Mouse (Mus musculus): ENCODE results near the gene Mycbp.

Gene Mycbp

GRCm38 (mm10) chr4:123904333-123905125 lies at the start of gene Mycbp:
Gene Mycbp (plus strand): TSS chr4:123904832.
- peak; percentile 88 for DNase-seq (ENCODE audit: extremely low spot score, low read depth, low spot score)

DNA sequence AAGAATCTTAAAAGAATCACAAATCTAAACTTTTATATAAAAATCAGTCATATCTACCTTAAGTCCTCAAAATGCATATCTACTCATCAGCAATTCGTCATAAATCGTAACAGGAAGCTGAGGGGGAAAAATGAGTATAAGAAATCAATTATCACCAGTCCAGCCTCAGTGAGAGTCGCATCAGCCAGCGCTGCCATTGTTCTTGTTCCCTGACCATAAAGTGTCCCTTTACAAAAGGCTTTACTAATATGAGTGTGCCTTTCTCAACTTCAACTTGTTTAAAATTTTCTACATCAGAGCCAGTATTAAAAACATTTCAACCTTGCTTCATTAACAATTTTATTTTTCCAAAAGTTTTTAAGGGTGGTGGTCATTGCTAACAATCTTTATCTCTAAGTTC lies 47.7 kb upstream of the Mycbp start:
- no peak for DNase-seq (ENCODE audit: extremely low spot score, low read depth, low spot score)

DNA sequence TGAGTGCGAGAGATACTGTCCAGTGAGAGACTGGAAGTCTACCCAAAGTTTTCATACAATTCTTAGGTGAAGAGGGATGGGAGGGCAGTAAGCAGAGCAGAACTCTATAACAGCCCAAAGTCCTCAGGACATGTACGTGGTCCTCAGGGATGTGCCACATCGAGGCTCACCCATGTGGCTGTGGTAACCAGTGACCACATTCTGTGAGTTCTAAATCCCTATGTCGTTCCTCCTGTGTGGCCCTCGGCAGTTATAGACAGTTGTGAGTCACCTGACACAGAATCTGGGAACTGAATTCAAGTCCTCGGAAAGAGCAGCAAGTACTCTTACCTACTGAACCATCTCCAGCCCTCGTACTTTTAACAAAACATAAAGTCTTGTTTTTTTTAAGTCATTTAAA lies 46.5 kb upstream of the Mycbp start:
- no peak for DNase-seq (ENCODE audit: extremely low spot score, low read depth, low spot score)

DNA sequence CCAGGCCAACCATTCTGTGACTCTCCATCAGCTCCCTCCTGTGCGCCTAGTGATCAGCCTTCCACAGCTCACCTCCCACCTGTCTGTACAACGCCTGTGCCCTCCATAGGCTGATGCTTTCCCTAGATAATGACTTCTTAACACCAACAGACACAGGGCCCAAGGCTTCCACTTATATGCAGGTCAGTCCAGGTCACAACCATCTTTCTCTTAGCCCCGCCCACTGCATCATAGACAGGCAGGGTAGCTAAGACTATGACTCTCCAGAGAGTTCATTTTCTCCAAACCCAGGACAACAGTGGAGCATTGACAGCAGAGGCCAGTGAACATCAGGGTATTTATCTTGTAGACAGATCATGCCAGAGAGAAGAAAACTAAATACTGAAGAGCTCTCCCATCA lies 45.3 kb upstream of the Mycbp start, which contains the start of gene 4933427I04Rik:
4933427I04Rik (plus strand) TSS at position 301 of the 400 bp plus-strand sequence.
- DNase-seq (ENCODE audit: extremely low spot score, low read depth, low spot score) = no peak

DNA sequence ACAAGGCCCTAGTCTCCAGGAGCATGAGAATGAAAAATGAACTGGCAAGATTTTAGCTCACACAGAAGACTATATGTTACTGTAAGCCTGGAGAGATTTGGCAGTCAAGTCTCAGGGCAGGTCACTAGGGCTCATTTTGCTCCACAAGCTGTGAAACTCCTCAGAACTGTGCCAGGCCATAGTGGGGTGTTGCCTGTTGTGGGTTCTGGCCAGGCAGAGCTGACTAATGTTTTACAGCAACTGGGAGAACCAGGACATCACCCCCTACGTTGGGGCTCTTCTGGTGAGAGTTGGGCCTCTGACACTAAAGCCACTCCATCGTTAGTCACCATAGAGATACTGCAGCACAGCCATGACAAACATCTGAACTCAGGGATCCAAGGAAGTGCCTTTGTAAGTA lies 44.8 kb upstream of the Mycbp start:
- DNase-seq (ENCODE audit: extremely low spot score, low read depth, low spot score) = no peak

- DNase-seq (ENCODE audit: extremely low spot score, low read depth, low spot score) = no peak
Measured at GRCm38 (mm10) chr4:123860621-123861020, 44.0 kb upstream of the Mycbp start.

DNA sequence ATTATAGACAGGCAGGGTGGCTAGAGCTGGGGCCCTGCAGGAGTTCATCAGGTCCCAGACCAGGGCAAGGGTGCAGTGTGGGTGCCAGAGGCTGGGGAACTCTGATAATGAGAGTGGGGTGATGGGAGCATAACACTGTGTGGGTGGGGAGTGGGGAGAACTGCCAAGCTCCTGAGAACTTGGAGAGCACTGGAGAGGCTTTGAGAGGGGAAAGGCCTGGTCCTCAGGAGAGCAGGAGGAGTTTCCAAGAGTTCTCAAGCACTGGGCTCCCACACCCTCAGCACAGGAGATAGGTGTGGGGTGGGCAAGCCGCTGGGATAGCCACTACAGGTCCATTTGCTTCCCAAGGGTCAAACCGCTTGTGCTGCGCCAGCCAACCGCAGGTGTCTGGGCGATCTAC lies 10.9 kb upstream of the Mycbp start:
- DNase-seq (ENCODE audit: extremely low spot score, low read depth, low spot score) = no peak

- DNase-seq (ENCODE audit: extremely low spot score, low read depth, low spot score) = no peak
Measured at GRCm38 (mm10) chr4:123894295-123894694, 10.3 kb upstream of the Mycbp start.

- DNase-seq (ENCODE audit: extremely low spot score, low read depth, low spot score) = peak; percentile 37
Measured at GRCm38 (mm10) chr4:123898696-123899095, 5.9 kb upstream of the Mycbp start.

GRCm38 (mm10) chr4:123903432-123903831 lies 1.2 kb upstream of the Mycbp start:
- DNase-seq (ENCODE audit: extremely low spot score, low read depth, low spot score) = no peak

DNA sequence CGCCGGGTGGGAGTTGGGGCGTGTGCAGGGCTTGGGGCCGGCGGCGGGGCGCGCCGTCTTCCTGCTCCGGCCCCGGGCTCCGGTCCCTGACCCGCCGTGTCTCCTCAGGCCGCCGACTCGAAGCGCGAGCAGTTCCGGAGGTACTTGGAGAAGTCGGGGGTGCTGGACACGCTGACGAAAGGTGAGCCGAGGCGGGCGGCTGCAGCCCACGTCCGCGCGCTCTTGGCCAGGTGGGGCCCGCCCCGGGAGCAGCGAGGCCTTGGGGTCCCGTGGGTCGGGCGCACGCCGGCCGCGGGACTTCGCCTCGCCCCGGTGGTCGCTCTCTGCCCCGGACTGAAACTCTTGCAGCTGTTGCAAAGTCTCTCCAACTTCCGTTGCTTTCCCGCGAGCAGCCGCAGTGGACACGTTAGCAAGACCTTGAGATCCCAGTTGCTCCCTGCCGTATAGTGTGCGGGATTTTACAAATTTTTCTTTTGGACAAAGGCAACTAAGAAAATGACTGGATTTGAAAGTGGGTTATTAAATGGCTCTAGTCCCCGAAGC lies 565 bp downstream of the Mycbp start:
- DNase-seq (ENCODE audit: extremely low spot score, low read depth, low spot score) = no peak

- DNase-seq (ENCODE audit: extremely low spot score, low read depth, low spot score) = no peak
Measured at GRCm38 (mm10) chr4:123911503-123911902, 6.9 kb downstream of the Mycbp start.

GRCm38 (mm10) chr4:123912431-123912830 lies 7.8 kb downstream of the Mycbp start:
- no peak for DNase-seq (ENCODE audit: extremely low spot score, low read depth, low spot score)

DNA sequence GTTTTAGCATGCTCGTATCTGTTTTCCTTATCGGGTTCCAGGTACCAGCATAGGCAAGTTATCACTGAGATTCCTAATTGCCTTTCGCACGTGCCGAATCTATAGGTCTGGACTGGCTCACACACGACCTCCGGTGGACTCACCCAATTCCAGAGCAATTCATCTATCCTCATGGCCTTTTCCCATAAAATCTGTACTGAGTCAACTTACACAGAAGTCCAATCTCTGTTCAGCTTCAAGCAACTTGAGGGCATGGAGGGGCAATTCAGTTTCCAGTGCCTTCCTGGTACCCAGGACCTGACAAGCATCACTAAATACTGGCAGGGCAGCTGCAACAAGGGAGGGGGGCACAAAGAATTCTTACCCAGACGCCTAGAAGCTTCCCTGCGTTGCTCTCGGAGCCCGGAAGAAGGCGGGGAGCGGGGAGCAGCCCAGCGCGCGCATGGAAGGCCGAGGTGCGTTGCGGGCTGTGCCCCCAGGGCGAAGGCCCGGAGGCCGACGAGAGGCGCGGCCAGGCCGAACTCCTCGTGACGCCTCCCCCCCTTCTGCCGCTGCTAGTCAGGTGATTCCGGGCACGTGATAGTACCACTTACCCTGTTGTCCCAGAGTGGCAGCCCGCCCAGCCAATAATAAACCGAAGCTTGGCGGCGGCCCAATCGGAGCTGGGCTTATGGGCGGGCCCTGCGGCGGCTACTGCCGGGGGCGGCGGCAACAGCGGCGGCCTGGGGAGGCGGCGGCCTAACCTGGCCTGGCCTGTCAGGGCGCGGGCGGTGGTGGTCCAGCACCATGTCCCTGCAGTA lies 12.3 kb downstream of the Mycbp start, which contains the start of gene Rragc:
Rragc (plus strand) TSS at position 699 of the 800 bp plus-strand sequence.
- DNase-seq (ENCODE audit: extremely low spot score, low read depth, low spot score) = peak; percentile 75

GRCm38 (mm10) chr4:123917548-123918140 lies 13.0 kb downstream of the Mycbp start, which contains the start of gene 4930535I16Rik:
Gene 4930535I16Rik (minus strand): TSS chr4:123918022.
- DNase-seq (ENCODE audit: extremely low spot score, low read depth, low spot score) = no peak

- DNase-seq (ENCODE audit: extremely low spot score, low read depth, low spot score) = no peak
Measured at GRCm38 (mm10) chr4:123918851-123919250, 14.2 kb downstream of the Mycbp start.

DNA sequence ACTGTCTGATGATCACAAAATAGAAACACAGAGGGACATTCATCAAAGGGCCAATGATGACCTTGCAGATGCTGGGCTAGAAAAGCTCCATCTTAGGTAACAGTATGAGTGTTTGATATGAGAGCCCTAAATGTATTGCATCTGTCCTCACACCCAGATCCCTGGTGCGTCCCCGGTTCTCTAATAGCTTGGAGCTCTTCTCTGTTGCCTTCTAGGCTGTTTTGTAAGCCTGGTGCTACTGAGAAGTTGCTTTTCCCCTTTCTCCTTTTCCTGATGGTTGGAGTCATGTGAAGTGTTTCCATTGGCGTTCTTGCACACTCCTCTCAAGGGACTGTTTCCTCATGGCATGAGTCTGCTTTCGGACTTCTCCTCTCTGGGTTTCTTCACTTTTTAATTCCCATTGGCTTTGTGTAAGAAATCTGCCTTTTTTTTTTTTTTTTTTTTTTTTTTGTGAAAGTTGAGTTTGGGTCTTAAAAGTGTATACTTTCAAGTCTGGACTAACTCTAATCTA lies 16.5 kb downstream of the Mycbp start:
- DNase-seq (ENCODE audit: extremely low spot score, low read depth, low spot score) = no peak

GRCm38 (mm10) chr4:123927961-123928360 lies 23.3 kb downstream of the Mycbp start:
- no peak for DNase-seq (ENCODE audit: extremely low spot score, low read depth, low spot score)

GRCm38 (mm10) chr4:123929994-123930393 lies 25.4 kb downstream of the Mycbp start:
- DNase-seq (ENCODE audit: extremely low spot score, low read depth, low spot score) = no peak

DNA sequence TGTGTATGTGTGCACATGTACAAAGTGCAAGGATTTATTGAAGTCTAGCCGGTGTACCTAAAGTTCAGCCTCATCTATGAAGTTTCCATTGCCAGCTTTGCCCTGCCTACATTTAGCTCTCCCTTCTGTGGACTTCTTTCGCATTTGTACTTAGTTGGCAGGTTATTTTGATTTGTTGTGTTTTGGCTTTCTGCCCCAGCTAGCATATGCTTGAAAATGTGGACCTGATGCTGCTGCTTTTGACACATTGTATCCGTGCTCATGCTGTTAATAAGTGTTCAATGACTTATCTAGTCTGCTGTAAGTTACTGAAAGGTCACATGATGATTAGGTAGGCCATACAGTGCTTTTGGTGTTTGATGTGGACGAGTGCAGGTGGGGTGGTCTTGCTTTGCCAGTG lies 29.7 kb downstream of the Mycbp start:
- DNase-seq (ENCODE audit: extremely low spot score, low read depth, low spot score) = no peak

- DNase-seq (ENCODE audit: extremely low spot score, low read depth, low spot score) = no peak
Measured at GRCm38 (mm10) chr4:123936059-123936458, 31.4 kb downstream of the Mycbp start.
